Mouse (Mus musculus) naive thymus-derived CD4-positive, alpha-beta T cell, adult 2 months (primary cell): ENCODE results near the gene Hyal1.
A peak's percentile ranks its signal among the peaks of the same experiment; 100 is the strongest.

Experiments
- DNase-seq: peaks from one replicate; pipeline ENCODE4 v3.0.0-alpha.2; 2011; ENCODE audit warnings: low read depth

The Hyal1 gene

GRCm38 (mm10) chr9:107617461-107617860 lies 40.7 kb downstream of the Hyal1 start:
- DNase-seq = no peak

GRCm38 (mm10) chr9:107618098-107618497 lies 41.4 kb downstream of the Hyal1 start:
- DNase-seq = no peak

DNA sequence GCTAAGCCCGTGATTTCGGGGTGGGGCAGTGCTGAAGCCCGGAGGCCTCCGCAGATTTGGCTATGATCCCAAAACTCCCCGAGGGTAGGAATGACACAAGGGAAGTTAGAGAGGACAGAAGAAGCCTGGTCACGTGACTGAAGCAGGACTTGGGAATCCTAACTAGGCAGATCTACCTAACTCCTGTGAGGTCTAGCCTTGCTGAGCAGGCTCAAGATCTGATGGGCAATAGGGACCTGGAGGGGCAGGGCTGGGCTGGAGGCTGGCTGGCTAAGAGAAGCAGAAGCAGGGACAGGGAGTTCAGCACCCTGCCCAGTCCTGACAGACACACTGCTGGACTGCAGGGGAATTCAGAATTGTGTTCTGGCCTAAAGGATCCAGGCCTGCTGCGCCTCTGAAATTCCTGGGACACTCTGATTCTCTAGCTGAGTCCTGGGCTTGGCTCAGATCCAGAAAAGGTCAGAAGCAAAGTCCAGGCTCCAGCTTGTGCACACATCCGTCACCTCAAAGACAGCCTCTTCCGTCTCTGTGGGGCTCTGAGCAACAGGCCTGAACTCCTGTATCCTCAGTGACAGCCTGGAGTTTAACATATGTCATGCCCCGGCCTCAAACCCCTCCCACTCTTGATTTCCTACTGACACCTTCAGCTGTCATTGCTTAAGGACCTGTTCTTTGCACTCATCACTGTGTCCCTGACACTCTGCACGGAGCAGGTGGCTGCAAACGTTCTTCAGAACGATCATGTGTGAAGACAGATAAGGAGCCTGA lies 42.2 kb downstream of the Hyal1 start:
- DNase-seq = no peak

GRCm38 (mm10) chr9:107619546-107619879 lies 42.8 kb downstream of the Hyal1 start:
- no peak for DNase-seq

- no peak for DNase-seq
Measured at GRCm38 (mm10) chr9:107620954-107621353, 44.2 kb downstream of the Hyal1 start.

GRCm38 (mm10) chr9:107624539-107624938 lies 47.8 kb downstream of the Hyal1 start:
- DNase-seq = peak; percentile 76

DNA sequence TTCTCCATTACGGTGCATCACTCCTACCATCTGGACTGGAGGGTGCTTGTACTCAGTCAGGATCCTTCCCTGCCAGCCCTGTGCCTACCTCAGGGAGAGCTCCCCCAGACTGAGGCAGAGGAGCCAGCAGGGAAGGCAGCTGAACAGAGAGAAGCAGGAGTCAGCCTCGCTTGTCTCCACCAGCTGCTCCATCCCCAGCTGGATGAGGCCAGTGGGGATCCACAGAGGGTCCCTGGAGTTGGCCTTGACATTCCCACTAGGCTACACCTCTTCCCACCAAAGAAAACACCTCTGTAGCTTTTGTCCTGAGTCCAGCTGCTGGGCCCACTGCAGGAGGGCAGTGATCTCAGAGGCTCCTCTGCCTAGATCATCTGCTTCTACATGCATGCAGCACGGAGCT lies 48.2 kb downstream of the Hyal1 start:
- no peak for DNase-seq

DNA sequence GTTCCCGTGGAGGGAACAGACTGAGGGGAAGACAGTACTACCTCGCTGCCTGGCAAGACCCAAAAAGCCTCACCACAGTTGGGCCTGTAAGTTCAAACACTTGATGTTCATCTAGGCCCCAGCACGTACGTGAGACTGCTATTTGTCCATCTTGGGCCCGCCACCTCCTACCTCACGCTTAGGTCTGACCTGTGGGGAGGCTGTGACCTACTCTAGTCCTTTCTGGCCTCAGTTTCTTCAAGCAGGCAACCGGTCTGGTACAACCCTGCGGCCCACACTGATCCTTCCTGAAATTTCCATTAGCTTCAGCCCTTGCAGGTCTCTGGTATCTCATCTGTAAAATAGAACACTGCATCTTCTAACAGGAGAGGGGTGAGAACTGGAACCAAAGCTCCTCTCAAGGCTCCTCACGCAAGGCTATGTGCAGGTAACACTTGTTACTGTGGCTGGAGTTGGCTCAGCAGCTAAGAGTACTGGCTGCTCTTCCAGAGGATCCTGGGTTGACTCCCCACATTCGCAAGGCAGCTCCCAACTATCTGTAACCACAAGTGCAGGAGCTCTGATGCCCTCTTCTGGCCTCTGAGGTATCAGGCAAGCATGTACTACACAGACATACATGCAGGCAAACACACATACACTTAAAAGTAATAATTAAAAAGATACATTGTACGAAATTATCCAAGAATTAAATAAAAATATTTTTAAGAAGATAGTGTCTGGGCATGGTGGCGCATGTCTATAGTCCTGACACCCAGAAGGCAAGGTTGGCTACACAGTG lies 48.8 kb downstream of the Hyal1 start:
- no peak for DNase-seq

GRCm38 (mm10) chr9:107626158-107626843 lies 49.6 kb downstream of the Hyal1 start:
- DNase-seq = no peak

DNA sequence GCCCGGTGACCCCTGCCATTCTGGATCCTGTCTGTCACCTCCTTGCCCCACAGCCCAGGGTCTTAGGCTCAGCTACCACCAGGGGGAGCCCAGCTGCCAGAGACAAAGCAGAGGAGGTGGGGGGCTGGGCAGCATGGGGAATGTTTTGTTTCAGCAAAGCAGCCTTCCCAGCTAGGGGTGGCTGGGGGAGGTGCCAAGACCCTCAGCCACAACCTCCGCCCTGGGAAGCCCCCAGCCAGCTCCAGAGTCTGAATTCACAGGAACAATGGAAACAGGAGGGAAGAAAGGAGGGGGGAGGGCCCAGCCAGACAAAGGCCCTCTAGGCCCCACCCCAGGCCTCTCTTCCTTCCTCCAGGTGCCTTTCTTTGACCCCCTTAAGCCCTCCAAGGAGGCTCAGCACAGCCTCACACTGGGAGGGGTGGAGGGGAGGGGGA lies 50.1 kb downstream of the Hyal1 start:
- peak; percentile 89 for DNase-seq

GRCm38 (mm10) chr9:107627387-107628255 lies 50.9 kb downstream of the Hyal1 start:
- DNase-seq = no peak

- no peak for DNase-seq
Measured at GRCm38 (mm10) chr9:107628721-107629410, 52.1 kb downstream of the Hyal1 start.

DNA sequence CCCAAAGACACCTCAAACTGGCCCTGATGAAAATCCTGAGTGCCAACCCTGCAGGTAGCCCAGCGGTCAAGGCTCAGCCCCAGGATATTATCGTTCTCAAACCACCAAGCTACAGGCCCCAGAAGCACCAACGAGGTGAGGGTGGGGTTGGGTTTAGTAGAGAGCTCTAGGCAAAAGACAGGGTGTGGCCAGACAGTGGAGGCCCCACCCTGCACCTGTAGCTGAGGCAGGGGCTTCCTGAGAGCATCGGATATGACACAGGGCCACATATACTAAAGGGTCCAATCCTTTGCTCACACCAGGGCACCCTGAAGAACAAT lies 52.6 kb downstream of the Hyal1 start:
- DNase-seq = no peak

DNA sequence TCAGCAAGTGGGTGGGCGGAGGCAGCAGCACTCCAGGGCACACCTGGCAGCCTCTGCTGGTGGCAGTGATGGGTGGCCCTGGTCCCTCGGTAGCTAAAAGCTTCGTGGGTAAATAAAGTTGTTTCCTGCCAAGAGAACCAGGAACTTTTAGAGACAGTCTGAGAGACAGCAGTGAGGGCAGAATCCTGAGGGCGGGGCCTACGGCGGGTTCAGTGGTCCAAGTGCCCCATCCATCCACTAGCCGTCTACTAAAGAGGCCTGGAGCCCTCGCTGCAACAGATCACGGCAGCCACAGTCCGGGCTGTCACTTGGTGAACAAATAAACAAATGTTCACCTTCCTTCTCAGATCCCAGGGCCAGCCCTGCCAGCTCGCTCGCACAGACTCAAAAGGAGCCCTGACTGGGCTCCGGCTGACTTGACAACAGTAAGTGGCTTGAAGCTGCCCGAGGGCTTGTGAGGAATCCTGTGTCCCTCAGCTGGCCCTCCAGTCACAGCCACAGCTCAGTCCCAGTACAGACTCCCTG lies 53.2 kb downstream of the Hyal1 start:
- DNase-seq = peak; percentile 69

GRCm38 (mm10) chr9:107630576-107630975 lies 53.8 kb downstream of the Hyal1 start:
- DNase-seq = no peak
